Mouse (Mus musculus): ENCODE measurements around the gene Cacna1d.

GRCm38 (mm10) chr14:30425876-30426275 lies 65.4 kb downstream of the Cacna1d start:
- TF ChIP-seq CTCF (IDR thresholded peaks at IDR 0.05; ENCODE audit: insufficient read depth, low read length) = no peak
- TF ChIP-seq POLR2A (IDR thresholded peaks at IDR 0.05; ENCODE audit: borderline replicate concordance, extremely low read depth, low read depth, low read length) = no peak
